Mouse (Mus musculus): ENCODE data around the gene Chrdl2.

- no peak for TF ChIP-seq CTCF (IDR thresholded peaks at IDR 0.05; ENCODE audit: control insufficient read depth, insufficient read depth, low read length)
- no peak for TF ChIP-seq POLR2A (IDR thresholded peaks at IDR 0.05; ENCODE audit: borderline replicate concordance, control insufficient read depth, low read depth, low read length)
Measured at GRCm38 (mm10) chr7:100030996-100031749, 25.2 kb downstream of the Chrdl2 start.
